Comparison of ENCODE assay signal across 8 mouse cellular contexts in genomic region chr10:80827063-80827869, GRCm38 (mm10). TPM values are rescaled to one million over a fixed set of nuclear protein-coding genes. Genes with fewer than 3 reads are reported as not detected.
A peak's percentile ranks its signal among the peaks of the same experiment; 100 is the strongest.
DNase-seq lines count a peak whose midpoint lies in the region; ATAC-seq and TF ChIP-seq lines count a peak whose summit lies in the region.

No protein-coding gene starts in this region.

- H3K4me2 ChIP-seq in neural tube, embryonic 11.5 days (ENCODE audit: low read depth), result peak overlapping the region; percentile 96
- H3K4me2 ChIP-seq in limb, embryonic 14.5 days (replicated peaks; ENCODE audit: low read depth, low read length, severe bottlenecking), result peak overlapping the region; percentile 93
- H3K4me2 ChIP-seq in stomach, embryonic 15.5 days, result peak overlapping the region; percentile 94

- no peaks in the 10 kb centered on the region for H3K9me3 ChIP-seq in neural tube, embryonic 11.5 days (ENCODE audit: control insufficient read depth, low read length)
- no peaks in the 10 kb centered on the region for H3K9me3 ChIP-seq in limb, embryonic 14.5 days (ENCODE audit: control insufficient read depth, low read length)
- H3K9me3 ChIP-seq in stomach, embryonic 15.5 days, result no peaks in the 10 kb centered on the region

- H3K9ac ChIP-seq in neural tube, embryonic 11.5 days (ENCODE audit: low read length), result peak overlapping the region; percentile 92
- H3K9ac ChIP-seq in limb, embryonic 14.5 days (ENCODE audit: low read depth, low read length, severe bottlenecking), result peak overlapping the region; percentile 92
- H3K9ac ChIP-seq in stomach, embryonic 15.5 days, result peak overlapping the region; percentile 96

- no peak for ATAC-seq in neural tube, embryonic 11.5 days (ENCODE audit: insufficient read depth, low FRiP score, low TSS enrichment)
- ATAC-seq in limb, embryonic 14.5 days (ENCODE audit: low FRiP score, low read depth), result no peak
- ATAC-seq in stomach, embryonic 15.5 days (ENCODE audit: insufficient read depth, low FRiP score, low read depth), result no peak

- no peak for TF ChIP-seq POLR2A in cerebellum, adult 2 months (IDR thresholded peaks at IDR 0.05; ENCODE audit: borderline replicate concordance, insufficient read depth, low read length)
- TF ChIP-seq POLR2A in limb, embryonic 14.5 days (IDR thresholded peaks at IDR 0.05; ENCODE audit: borderline replicate concordance, extremely low read depth, insufficient read depth, insufficient read length), result no peak

- WGBS in cerebellum, adult 2 months, result 2% methylated on average over 29 of the region's 29 CpGs
- 9% methylated on average over 29 of the region's 29 CpGs for WGBS in neural tube, embryonic 11.5 days
- WGBS in limb, embryonic 14.5 days, result 8% methylated on average over 27 of the region's 29 CpGs
- 5% methylated on average over 29 of the region's 29 CpGs for WGBS in stomach, embryonic 15.5 days

- peaks cover 21% of the 10 kb centered on the region for H3K4me1 ChIP-seq in cerebellum, adult 2 months (ENCODE audit: control insufficient read depth, insufficient read depth, low read length)
- peaks cover 16% of the 10 kb centered on the region for H3K4me1 ChIP-seq in neural tube, embryonic 11.5 days (ENCODE audit: control insufficient read depth, insufficient read depth, low read length)
- H3K4me1 ChIP-seq in limb, embryonic 14.5 days (ENCODE audit: control insufficient read depth, insufficient read depth, low read length), result peaks cover 9% of the 10 kb centered on the region
- peaks cover 34% of the 10 kb centered on the region for H3K4me1 ChIP-seq in stomach, embryonic 15.5 days

- TF ChIP-seq CTCF in cerebellum, adult 2 months (IDR thresholded peaks at IDR 0.05; ENCODE audit: borderline replicate concordance, insufficient read depth, low read depth, low read length), result no peak

- H3K27ac ChIP-seq in cerebellum, adult 2 months (ENCODE audit: insufficient read depth, low read length), result peak overlapping the region; percentile 15; the same call in 1 of the 2 replicates
- peak overlapping the region; percentile 76 for H3K27ac ChIP-seq in neural tube, embryonic 11.5 days (ENCODE audit: low read depth, low read length)
- peak overlapping the region; percentile 86; the same call in 1 of the 2 replicates for H3K27ac ChIP-seq in limb, embryonic 14.5 days (replicated peaks; ENCODE audit: low read depth, low read length)
- peak overlapping the region; percentile 93; the same call in 1 of the 2 replicates for H3K27ac ChIP-seq in stomach, embryonic 15.5 days

- DNase-seq in cerebellum, adult 2 months, result no peak
- DNase-seq in cerebellum, postnatal 4 days (ENCODE audit: low spot score in 2 of 2), result no peak
- DNase-seq in neural tube, embryonic 11.5 days (ENCODE audit: low spot score), result no peak
- no peak for DNase-seq in neural tube, embryonic 10.5 days (ENCODE audit: extremely low spot score, low spot score)
- no peak for DNase-seq in limb, embryonic 14.5 days (ENCODE audit: low spot score)
- no peak for DNase-seq in B cell, adult 2 months
- DNase-seq in cerebellum, adult 11 months, result no peak

- H3K27me3 ChIP-seq in cerebellum, adult 2 months (ENCODE audit: control insufficient read depth, insufficient read depth, low read length), result no peaks in the 10 kb centered on the region
- no peaks in the 10 kb centered on the region for H3K27me3 ChIP-seq in neural tube, embryonic 11.5 days (ENCODE audit: control insufficient read depth, insufficient read depth, low read length)
- no peaks in the 10 kb centered on the region for H3K27me3 ChIP-seq in limb, embryonic 14.5 days (ENCODE audit: control insufficient read depth, insufficient read depth, low read length)
- H3K27me3 ChIP-seq in stomach, embryonic 15.5 days (replicated peaks), result no peaks in the 10 kb centered on the region

- H3K36me3 ChIP-seq in neural tube, embryonic 11.5 days (ENCODE audit: control insufficient read depth, insufficient read depth, low read length), result peaks cover 4% of the 10 kb centered on the region
- H3K36me3 ChIP-seq in limb, embryonic 14.5 days (ENCODE audit: control insufficient read depth, insufficient read depth, low read length), result peaks cover 24% of the 10 kb centered on the region
- H3K36me3 ChIP-seq in stomach, embryonic 15.5 days, result peaks cover 15% of the 10 kb centered on the region

- H3K4me3 ChIP-seq in cerebellum, adult 2 months (replicated peaks; ENCODE audit: insufficient read depth, low read depth, low read length), result peak overlapping the region; percentile 65
- H3K4me3 ChIP-seq in neural tube, embryonic 11.5 days (ENCODE audit: low read depth, low read length), result peak overlapping the region; percentile 81
- H3K4me3 ChIP-seq in limb, embryonic 14.5 days (replicated peaks; ENCODE audit: low read length), result peak overlapping the region; percentile 66
- peak overlapping the region; percentile 74 for H3K4me3 ChIP-seq in stomach, embryonic 15.5 days (replicated peaks)

RNA-seq across cellular contexts. Expression of gene Oaz1, which starts 0.8 kb away (rescaled TPM):
- polyA plus RNA-seq in cerebellum, adult 2 months (2012; rRNA removed), result 776 and 779 TPM in 2 replicates
- polyA plus RNA-seq in neural tube, embryonic 11.5 days (2014; fragmentation: Nextera tagmentation; extraction: Ambion mirVana), result 1,810 and 1,847 TPM in 2 replicates
- polyA plus RNA-seq in limb, embryonic 14.5 days (2012; rRNA removed), result 882 and 1,248 TPM in 2 replicates
- polyA plus RNA-seq in limb, embryonic 14.5 days (2014; fragmentation: Nextera tagmentation; extraction: Ambion mirVana), result 1,813 and 1,884 TPM in 2 replicates
- polyA plus RNA-seq in stomach, embryonic 15.5 days (2015; fragmentation: Nextera tagmentation; extraction: Ambion mirVana), result 1,556 and 1,602 TPM in 2 replicates

RNA-seq across cellular contexts. Expression of gene Jsrp1, which starts 14.0 kb away (rescaled TPM):
- 0.27 and 0.38 TPM in 2 replicates for polyA plus RNA-seq in cerebellum, adult 2 months (2012; rRNA removed)
- 1.6 and 1.9 TPM in 2 replicates for polyA plus RNA-seq in neural tube, embryonic 11.5 days (2014; fragmentation: Nextera tagmentation; extraction: Ambion mirVana)
- polyA plus RNA-seq in limb, embryonic 14.5 days (2012; rRNA removed), result 8.5 and 12.1 TPM in 2 replicates
- 5.1 and 6.1 TPM in 2 replicates for polyA plus RNA-seq in limb, embryonic 14.5 days (2014; fragmentation: Nextera tagmentation; extraction: Ambion mirVana)
- 1.0 and 1.4 TPM in 2 replicates for polyA plus RNA-seq in stomach, embryonic 15.5 days (2015; fragmentation: Nextera tagmentation; extraction: Ambion mirVana)

RNA-seq across cellular contexts. Expression of gene Lingo3, which starts 16.6 kb away (rescaled TPM):
- polyA plus RNA-seq in cerebellum, adult 2 months (2012; rRNA removed), result 54.4 and 69.1 TPM in 2 replicates
- polyA plus RNA-seq in neural tube, embryonic 11.5 days (2014; fragmentation: Nextera tagmentation; extraction: Ambion mirVana), result 0.40 and 0.66 TPM in 2 replicates
- polyA plus RNA-seq in limb, embryonic 14.5 days (2012; rRNA removed), result 0.88 and 1.4 TPM in 2 replicates
- polyA plus RNA-seq in limb, embryonic 14.5 days (2014; fragmentation: Nextera tagmentation; extraction: Ambion mirVana), result 0.56 and 0.82 TPM in 2 replicates
- polyA plus RNA-seq in stomach, embryonic 15.5 days (2015; fragmentation: Nextera tagmentation; extraction: Ambion mirVana), result 0.24 TPM in 2 replicates

RNA-seq across cellular contexts. Expression of gene Amh, which starts 22.2 kb away (rescaled TPM):
- polyA plus RNA-seq in cerebellum, adult 2 months (2012; rRNA removed), result 3.0 and 4.3 TPM in 2 replicates
- polyA plus RNA-seq in neural tube, embryonic 11.5 days (2014; fragmentation: Nextera tagmentation; extraction: Ambion mirVana), result not detected in 2 replicates
- 1.0 and 1.9 TPM in 2 replicates for polyA plus RNA-seq in limb, embryonic 14.5 days (2012; rRNA removed)
- 0.11 TPM in 1 of 2 replicates, not detected in the other for polyA plus RNA-seq in limb, embryonic 14.5 days (2014; fragmentation: Nextera tagmentation; extraction: Ambion mirVana)
- polyA plus RNA-seq in stomach, embryonic 15.5 days (2015; fragmentation: Nextera tagmentation; extraction: Ambion mirVana), result not detected in 2 replicates

RNA-seq across cellular contexts. Expression of gene Lsm7, which starts 27.7 kb away (rescaled TPM):
- polyA plus RNA-seq in cerebellum, adult 2 months (2012; rRNA removed), result 213 and 215 TPM in 2 replicates
- 305 and 307 TPM in 2 replicates for polyA plus RNA-seq in neural tube, embryonic 11.5 days (2014; fragmentation: Nextera tagmentation; extraction: Ambion mirVana)
- 366 and 417 TPM in 2 replicates for polyA plus RNA-seq in limb, embryonic 14.5 days (2012; rRNA removed)
- 360 and 371 TPM in 2 replicates for polyA plus RNA-seq in limb, embryonic 14.5 days (2014; fragmentation: Nextera tagmentation; extraction: Ambion mirVana)
- polyA plus RNA-seq in stomach, embryonic 15.5 days (2015; fragmentation: Nextera tagmentation; extraction: Ambion mirVana), result 245 and 261 TPM in 2 replicates

Comparison
In these comparisons a context has a peak if more than half of its experiments do, and no peak if none do; other contexts are left out.
1. H3K27ac ChIP-seq: peak in every context shown above with its lines; median percentile 93 in stomach, embryonic 15.5 days; 86 in limb, embryonic 14.5 days; 76 in neural tube, embryonic 11.5 days; 15 in cerebellum, adult 2 months.
2. RNA of gene Lingo3, which starts 16.6 kb away (polyA plus RNA-seq): 54.4 to 69.1 TPM in cerebellum, adult 2 months; 0.56 to 1.4 TPM in limb, embryonic 14.5 days, 0.40 to 0.66 TPM in neural tube, embryonic 11.5 days and 0.24 TPM in stomach, embryonic 15.5 days; every median in the first group is over 10 times any median in the second.
3. Peak in every context shown above with its lines, with median percentiles within 50 percentile points of each other: H3K4me3 ChIP-seq, H3K4me2 ChIP-seq and H3K9ac ChIP-seq.